Comparison of ENCODE assay signal across 29 mouse cellular contexts in genomic region chr8:46812966-46813365, GRCm38 (mm10).
DNase-seq lines count a peak whose midpoint lies in the region; ATAC-seq and TF ChIP-seq lines count a peak whose summit lies in the region.
"Had no signal": no experiment of that assay in that cellular context is flagged by ENCODE, and none has a peak within 500 bp of the region (broad histone marks: within the 10 kb centered on the region; RNA-seq: fewer than 3 reads in every experiment).

No protein-coding gene starts in this region.

- no peak for TF ChIP-seq POLR2A in myocyte (IDR thresholded peaks at IDR 0.05; ENCODE audit: insufficient read length, low read depth)

- peaks cover 12% of the 10 kb centered on the region for H3K4me1 ChIP-seq in heart, embryonic 12.5 days (replicated peaks)
- no peaks in the 10 kb centered on the region for H3K4me1 ChIP-seq in midbrain, embryonic 15.5 days

- H3K27me3 ChIP-seq in heart, embryonic 12.5 days (replicated peaks) = no peaks in the 10 kb centered on the region
- no peaks in the 10 kb centered on the region for H3K27me3 ChIP-seq in myocyte (ENCODE audit: control insufficient read depth, insufficient read depth, insufficient read length)
- no peaks in the 10 kb centered on the region for H3K27me3 ChIP-seq in midbrain, embryonic 15.5 days (replicated peaks)
- H3K27me3 ChIP-seq: embryonic facial prominence, embryonic 12.5 days; embryonic facial prominence, embryonic 15.5 days; heart, embryonic 15.5 days; hindbrain, embryonic 13.5 days; intestine, embryonic 15.5 days; Patski had no signal

- 73% methylated on average over 4 of the region's 4 CpGs for WGBS in heart, embryonic 12.5 days
- 95% methylated on average over 4 of the region's 4 CpGs for WGBS in midbrain, embryonic 15.5 days

- DNase-seq in heart, adult 9 months (ENCODE audit: low spot score in 2 of 2) = no peak
- peak; percentile 39 for DNase-seq in 3T3-L1 (ENCODE audit: low read depth, low spot score)
- DNase-seq in NIH3T3 (ENCODE audit: low read depth) = peak; percentile 12
- DNase-seq in adrenal gland, adult 18-20 months (ENCODE audit: low spot score in 2 of 2) = no peak
- DNase-seq: adrenal gland, adult 8-10 months; adrenal gland, postnatal 25 days; cerebellum, adult 18-20 months; cerebellum, adult 9-10 months; cerebellum, postnatal 14 days; forebrain, postnatal 0 days; gastrocnemius, postnatal 10 days; gastrocnemius, postnatal 36 days; heart, adult 2 months; heart, postnatal 10 days; heart, postnatal 36 days had no signal

- no peaks in the 10 kb centered on the region for H3K9me3 ChIP-seq in heart, embryonic 12.5 days (replicated peaks)
- no peaks in the 10 kb centered on the region for H3K9me3 ChIP-seq in midbrain, embryonic 15.5 days
- H3K9me3 ChIP-seq: embryonic facial prominence, embryonic 12.5 days; embryonic facial prominence, embryonic 15.5 days; heart, embryonic 15.5 days; hindbrain, embryonic 10.5 days; hindbrain, embryonic 13.5 days; intestine, embryonic 15.5 days had no signal

- H3K4me2 ChIP-seq in heart, embryonic 12.5 days = no peak overlapping the region
- H3K4me2 ChIP-seq in myocyte (ENCODE audit: low read depth) = no peak overlapping the region
- no peak overlapping the region for H3K4me2 ChIP-seq in midbrain, embryonic 15.5 days
- H3K4me2 ChIP-seq: embryonic facial prominence, embryonic 12.5 days; embryonic facial prominence, embryonic 15.5 days; heart, embryonic 11.5 days; heart, embryonic 15.5 days; hindbrain, embryonic 13.5 days; intestine, embryonic 15.5 days had no signal

- no peak overlapping the region for H3K4me3 ChIP-seq in heart, embryonic 12.5 days
- H3K4me3 ChIP-seq in myocyte = no peak overlapping the region
- no peak overlapping the region for H3K4me3 ChIP-seq in midbrain, embryonic 15.5 days
- H3K4me3 ChIP-seq: embryonic facial prominence, embryonic 12.5 days; embryonic facial prominence, embryonic 15.5 days; heart, adult 2 months; heart, embryonic 15.5 days; hindbrain, embryonic 10.5 days; hindbrain, embryonic 13.5 days; intestine, embryonic 15.5 days had no signal

- 0 out of 2 replicates have a peak, but pooled peaks have one; percentile 22 for ATAC-seq in heart, embryonic 12.5 days (ENCODE audit: insufficient number of reproducible peaks, low FRiP score)
- no peak for ATAC-seq in midbrain, embryonic 15.5 days (replicated peaks)
- ATAC-seq: CD4-positive, CD25-positive, alpha-beta regulatory T cell, adult 4 months; forebrain, embryonic 14.5 days; hindbrain, embryonic 16.5 days; intestine, embryonic 15.5 days; Patski had no signal

- peaks cover 4% of the 10 kb centered on the region for H3K79me2 ChIP-seq in myocyte (ENCODE audit: control insufficient read depth, insufficient read depth)

- no peak overlapping the region for H3ac ChIP-seq in myocyte (ENCODE audit: control insufficient read depth, insufficient read length)

- H3K36me3 ChIP-seq in heart, embryonic 12.5 days = peaks cover 50% of the 10 kb centered on the region
- H3K36me3 ChIP-seq in myocyte (ENCODE audit: control insufficient read depth, insufficient read depth) = peaks cover 11% of the 10 kb centered on the region
- H3K36me3 ChIP-seq in midbrain, embryonic 15.5 days (replicated peaks) = peaks cover 1% of the 10 kb centered on the region; the same call in 1 of the 2 replicates

- no peak overlapping the region for H3K9ac ChIP-seq in heart, embryonic 12.5 days
- no peak overlapping the region for H3K9ac ChIP-seq in midbrain, embryonic 15.5 days
- H3K9ac ChIP-seq: embryonic facial prominence, embryonic 12.5 days; embryonic facial prominence, embryonic 15.5 days; forebrain, postnatal 0 days; heart, embryonic 15.5 days; hindbrain, embryonic 13.5 days; intestine, embryonic 15.5 days had no signal

- no peak overlapping the region for H3K27ac ChIP-seq in heart, embryonic 12.5 days (ENCODE audit: poor library complexity, severe bottlenecking)
- H3K27ac ChIP-seq in midbrain, embryonic 15.5 days = no peak overlapping the region
- H3K27ac ChIP-seq: embryonic facial prominence, embryonic 12.5 days; embryonic facial prominence, embryonic 15.5 days; heart, adult 2 months; heart, embryonic 15.5 days; hindbrain, embryonic 10.5 days; hindbrain, embryonic 13.5 days; intestine, embryonic 15.5 days had no signal

TF ChIP-seq in myocyte, 11 proteins besides CTCF, POLR2A, EP300 and RAD21:
- TF ChIP-seq SRF (IDR thresholded peaks at IDR 0.05; ENCODE audit: control insufficient read depth, insufficient read length, low read depth) (peak; percentile 47), MYOG (IDR thresholded peaks at IDR 0.05; ENCODE audit: control insufficient read depth in 1 of 3, insufficient read depth in 1 of 3, insufficient read length in 2 of 3, low read depth in 2 of 3) (no peak)

Comparison
In these comparisons a context has a peak if more than half of its experiments do, and no peak if none do; other contexts are left out.
1. DNase-seq: peak in 3T3-L1 (single experiment) and NIH3T3 (single experiment); none in heart, adult 9 months (0 of 2) and adrenal gland, adult 18-20 months (0 of 2).